Mouse (Mus musculus) MEL-GATA-1-ER (cell line): ENCODE measurements at regions not wholly inside any gene's neighbourhood (a gene's known extent, or its start where the extent isn't known, plus 50 kb on each side); places are given as distances from the start of the nearest gene placed in this dataset.
"Not testable (repeated sequence)": the region's sequence is repeated elsewhere in the genome, so short reads cannot be mapped to it uniquely, and the experiment has no call there.

Source experiments
- DNase-seq: peaks from one replicate; pipeline ENCODE4 v3.0.0-alpha.2; 2012; ENCODE audit warnings: low read depth; ENCODE audit errors: extremely low read depth

- no peak for DNase-seq
These were observed 639.7 kb downstream of the Cdh10 start for GRCm38 (mm10) chr15:19458485-19458884.

- DNase-seq, result peak; percentile 7
These were observed 654.8 kb downstream of the Cdh10 start for GRCm38 (mm10) chr15:19473521-19473920.

GRCm38 (mm10) chr15:19493556-19493955 is 674.8 kb downstream of the Cdh10 start:
- not testable (repeated sequence) for DNase-seq

GRCm38 (mm10) chr15:19519377-19519776 is 700.6 kb downstream of the Cdh10 start:
- DNase-seq, result no peak

- no peak for DNase-seq
These were observed 721.9 kb downstream of the Cdh10 start for GRCm38 (mm10) chr15:19540676-19541075.

GRCm38 (mm10) chr15:19549757-19550156 is 731.0 kb downstream of the Cdh10 start:
- DNase-seq, result peak; percentile 44

- no peak for DNase-seq
These were observed 766.0 kb downstream of the Cdh10 start for GRCm38 (mm10) chr15:19584769-19585168.

- DNase-seq, result no peak
These were observed 766.5 kb downstream of the Cdh10 start for GRCm38 (mm10) chr15:19585281-19585680.

- DNase-seq, result no peak
These were observed 775.0 kb downstream of the Cdh10 start for GRCm38 (mm10) chr15:19593746-19594145.

- not testable (repeated sequence) for DNase-seq
These were observed 803.6 kb downstream of the Cdh10 start for GRCm38 (mm10) chr15:19622367-19622766.

- no peak for DNase-seq
These were observed 781.7 kb upstream of the Cdh12 start for GRCm38 (mm10) chr15:19667380-19667779.

GRCm38 (mm10) chr15:19675545-19675944 is 773.5 kb upstream of the Cdh12 start:
- no peak for DNase-seq

- DNase-seq, result no peak
These were observed 761.8 kb upstream of the Cdh12 start for GRCm38 (mm10) chr15:19687239-19687638.

GRCm38 (mm10) chr15:19711764-19712163 is 737.3 kb upstream of the Cdh12 start:
- peak; percentile 6 for DNase-seq
